Mouse (Mus musculus) olfactory bulb, adult 2 months (tissue): Measurements from ENCODE around the gene Rnf212b.

Source experiments
- CTCF ChIP-seq: fragments of 200-500 bp; IDR thresholded peaks from 2 replicates; pipeline ENCODE4 v1.5.1; 2012; ENCODE audit warnings: low read depth, mild to moderate bottlenecking, low read length, moderate library complexity; ENCODE audit not compliant: insufficient read depth
- POLR2A ChIP-seq: fragments of 200-500 bp; IDR thresholded peaks from 2 replicates; pipeline ENCODE4 v1.6.1; 2012; ENCODE audit warnings: mild to moderate bottlenecking, low read depth, low read length, moderate library complexity; ENCODE audit not compliant: insufficient read depth

- TF ChIP-seq CTCF: no peak
- TF ChIP-seq POLR2A: no peak
Measured at GRCm38 (mm10) chr14:54865626-54866025, 51.7 kb downstream of the Rnf212b start.
